Mouse (Mus musculus) 3134 (cell line): ENCODE data around the gene Actrt1.

Experiments used
- DNase-seq: peaks from one replicate; pipeline ENCODE4 v3.0.0-alpha.2; 2011; ENCODE audit warnings: low spot score; ENCODE audit not compliant: insufficient read length; ENCODE audit errors: extremely low read depth

Gene Actrt1

GRCm38 (mm10) chrX:46328707-46329106 is at the start of gene Actrt1:
Gene Actrt1, plus strand, starts transcription at chrX:46329007.
- no peak for DNase-seq

- no peak for DNase-seq
Observed at GRCm38 (mm10) chrX:46331463-46332115, 2.8 kb downstream of the Actrt1 start.
